Mouse (Mus musculus) adrenal gland, postnatal 10 days (tissue): ENCODE measurements around the gene Gxylt1. TPM values are rescaled to one million over a fixed set of nuclear protein-coding genes. Genes with fewer than 3 reads are reported as not detected.

ENCODE experiments used
- total RNA-seq, 2 experiments: library from RNA; stranded (reverse); gene quantifications; 2 replicates each; pipeline ENCODE4 v1.2.3; 2021

Gxylt1 gene
- total RNA-seq, 2 experiments from 2014 or later, result 22.5 to 26.8 TPM

Other genes starting within 250 kb of the Gxylt1 start
- 10 to 100 TPM; 36.8 to 38.4 TPM for gene Yaf2, start 61.8 kb upstream of the Gxylt1 start, total RNA-seq
- gene Zcrb1, start 123.2 kb upstream of the Gxylt1 start, total RNA-seq, result 10 to 100 TPM; 77.2 to 86.6 TPM
- gene Pphln1, start 123.2 kb upstream of the Gxylt1 start, total RNA-seq, result 10 to 100 TPM; 30.8 to 32.9 TPM